Mouse (Mus musculus) heart, postnatal 0 days (tissue): Measurements from ENCODE around the gene Nol12.

Experiments used
- CTCF ChIP-seq: IDR thresholded peaks from 2 replicates; pipeline ENCODE4 v1.5.1; 2016; ENCODE audit warnings: antibody characterized with exemption, control low read depth, low read depth
- EP300 ChIP-seq: IDR thresholded peaks from 2 replicates; pipeline ENCODE4 v1.6.1; 2016; ENCODE audit warnings: antibody characterized with exemption, low read depth

DNA sequence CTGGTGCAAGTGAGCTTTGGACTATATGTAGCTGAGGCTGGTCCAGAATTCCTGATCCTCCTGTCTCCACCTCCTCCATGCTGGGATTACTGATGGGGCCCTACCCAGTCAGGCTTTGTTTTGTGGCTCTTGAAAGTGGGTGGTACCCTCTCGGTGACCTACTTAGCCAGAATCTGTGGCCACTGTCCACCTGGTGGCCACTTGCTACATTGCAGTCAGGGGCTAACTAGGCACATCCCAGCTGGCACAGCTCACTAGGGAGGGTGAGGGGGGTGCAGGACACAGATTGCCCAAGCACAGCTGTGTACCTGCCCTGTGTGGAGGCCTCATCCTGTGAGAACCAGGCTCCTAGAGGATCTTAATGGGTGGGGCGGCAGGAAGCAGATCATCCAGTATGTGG is 28.2 kb downstream of the Nol12 start:
- TF ChIP-seq CTCF (peak; percentile 85), EP300 (no peak)
